Mouse (Mus musculus) bone marrow, adult 2 months (tissue): ENCODE data around the gene Purb. TPM values are rescaled to one million over a fixed set of nuclear protein-coding genes. Genes with fewer than 3 reads are reported as not detected.

ENCODE experiments used
- H3K27ac ChIP-seq: fragments of 200-500 bp; 2 replicates; pipeline ENCODE4 v1.5.1; 2012; ENCODE audit warnings: low read depth, mild to moderate bottlenecking, control low read depth, inconsistent platforms, low read length; ENCODE audit not compliant: control insufficient read depth, poor library complexity, insufficient read depth
- H3K4me1 ChIP-seq: fragments of 200-500 bp; 2 replicates; pipeline ENCODE4 v1.6.1; 2011; ENCODE audit warnings: low read length; ENCODE audit not compliant: control insufficient read depth, insufficient read depth
- H3K4me3 ChIP-seq: fragments of 200-500 bp; replicated peaks from 2 replicates; pipeline ENCODE3; 2011; ENCODE audit warnings: mild to moderate bottlenecking, low read depth, low read length, control low read depth; ENCODE audit not compliant: control insufficient read depth
- CTCF ChIP-seq: fragments of 200-500 bp; IDR thresholded peaks from 2 replicates; pipeline ENCODE4 v1.5.1; 2011; ENCODE audit warnings: low read length, control low read depth; ENCODE audit not compliant: control insufficient read depth, insufficient read depth
- POLR2A ChIP-seq: fragments of 200-500 bp; IDR thresholded peaks from 2 replicates; pipeline ENCODE4 v1.6.1; 2011; ENCODE audit warnings: low read depth, mild to moderate bottlenecking, control low read depth, low read length, borderline replicate concordance; ENCODE audit not compliant: control insufficient read depth
- WGBS: fragments of 180-500 bp; shearing (Covaris S2); methylation state at CpG from one replicate; pipeline ENCODE4 v1.1.7; 2018; 5-methylcytosine and 5-hydroxymethylcytosine counted together
- polyA plus RNA-seq: library from polyadenylated mRNA; stranded (reverse); fragments of >200 nt; gene quantifications from 2 replicates; pipeline ENCODE4 v1.2.4, GENCODE M21; 2011; ENCODE audit warnings: low replicate concordance; ENCODE audit not compliant: missing spikeins, insufficient read depth, insufficient read length

Purb gene
- polyA plus RNA-seq, 1 experiment: 18.0 TPM

GRCm38 (mm10) chr11:6519491-6520033, 43.8 kb upstream of the Purb start:
- 3% methylated on average over 11 of the region's 11 CpGs for WGBS
- TF ChIP-seq CTCF (no peak), POLR2A (peak; percentile 46; the same call in 1 of the 2 replicates)
- H3K4me1 ChIP-seq: no peaks in the 10 kb centered on the region; the same call in 1 of the 2 replicates
- H3K4me3 ChIP-seq: peak overlapping the region; percentile 85
- peak overlapping the region; percentile 75 for H3K27ac ChIP-seq

- H3K27ac ChIP-seq: no peak overlapping the region
- no peaks in the 10 kb centered on the region; the same call in 1 of the 2 replicates for H3K4me1 ChIP-seq
- no peak overlapping the region for H3K4me3 ChIP-seq
- 87% methylated on average over 7 of the region's 7 CpGs for WGBS
- no peak for TF ChIP-seq CTCF
- TF ChIP-seq POLR2A: no peak
These were observed 39.1 kb upstream of the Purb start for GRCm38 (mm10) chr11:6514837-6515236.

- WGBS: 18% methylated on average over 1 of the region's 1 CpGs
- TF ChIP-seq POLR2A (no peak), CTCF (no peak)
- no peak overlapping the region for H3K4me3 ChIP-seq
- no peak overlapping the region; the same call in 1 of the 2 replicates for H3K27ac ChIP-seq
- no peaks in the 10 kb centered on the region; the same call in 1 of the 2 replicates for H3K4me1 ChIP-seq
These were observed 32.7 kb upstream of the Purb start for GRCm38 (mm10) chr11:6508269-6508876.

- no peak overlapping the region; the same call in 1 of the 2 replicates for H3K27ac ChIP-seq
- H3K4me3 ChIP-seq: no peak overlapping the region
- no peak for TF ChIP-seq CTCF
- TF ChIP-seq POLR2A: no peak
- no peaks in the 10 kb centered on the region; the same call in 1 of the 2 replicates for H3K4me1 ChIP-seq
- WGBS: 86% methylated on average over 9 of the region's 9 CpGs
These were observed 30.8 kb upstream of the Purb start for GRCm38 (mm10) chr11:6506516-6506915.

GRCm38 (mm10) chr11:6504689-6505088, 29.0 kb upstream of the Purb start:
- no peak overlapping the region; the same call in 1 of the 2 replicates for H3K27ac ChIP-seq
- no peaks in the 10 kb centered on the region; the same call in 1 of the 2 replicates for H3K4me1 ChIP-seq
- H3K4me3 ChIP-seq: no peak overlapping the region
- TF ChIP-seq POLR2A: no peak
- no peak for TF ChIP-seq CTCF
- 72% methylated on average over 6 of the region's 6 CpGs for WGBS

- no peak for TF ChIP-seq CTCF
- no peak for TF ChIP-seq POLR2A
- no peak overlapping the region for H3K4me3 ChIP-seq
- no peak overlapping the region; the same call in 1 of the 2 replicates for H3K27ac ChIP-seq
- 71% methylated on average over 3 of the region's 3 CpGs for WGBS
- no peaks in the 10 kb centered on the region; the same call in 1 of the 2 replicates for H3K4me1 ChIP-seq
These were observed 28.5 kb upstream of the Purb start for GRCm38 (mm10) chr11:6504226-6504625.

GRCm38 (mm10) chr11:6502506-6502905, 26.8 kb upstream of the Purb start:
- H3K4me3 ChIP-seq: no peak overlapping the region
- no peaks in the 10 kb centered on the region; the same call in 1 of the 2 replicates for H3K4me1 ChIP-seq
- 93% methylated on average over 2 of the region's 2 CpGs for WGBS
- no peak overlapping the region for H3K27ac ChIP-seq
- TF ChIP-seq POLR2A: no peak

GRCm38 (mm10) chr11:6497311-6497948, 21.7 kb upstream of the Purb start:
- no peak overlapping the region for H3K27ac ChIP-seq
- 36% methylated on average over 12 of the region's 12 CpGs for WGBS
- H3K4me1 ChIP-seq: no peaks in the 10 kb centered on the region; the same call in 1 of the 2 replicates
- H3K4me3 ChIP-seq: peak overlapping the region; percentile 46
- TF ChIP-seq POLR2A (no peak), CTCF (no peak)
